Mouse (Mus musculus) heart, postnatal 0 days (tissue): ENCODE data around the gene Aftph. TPM values are rescaled to one million over a fixed set of nuclear protein-coding genes. Genes with fewer than 3 reads are reported as not detected.

ENCODE experiments used
- ATAC-seq: fragments of 200-750 bp; cut with Nextera tagmentation; 2 replicates; pipeline ENCODE4 v1.8.0; 2017; ENCODE audit warnings: low read depth, moderate number of reproducible peaks, moderate library complexity; ENCODE audit not compliant: insufficient read depth
- DNase-seq: peaks from one replicate; pipeline ENCODE4 v3.0.0-alpha.2; 2016; ENCODE audit warnings: low spot score
- H3K27ac ChIP-seq: fragments of 300-500 bp; sonication (generic); 2 replicates; pipeline ENCODE4 v1.5.1; 2014; ENCODE audit warnings: low read depth, mild to moderate bottlenecking
- H3K27me3 ChIP-seq: fragments of 300-500 bp; sonication (generic); 2 replicates; pipeline ENCODE4 v1.6.1; 2014; ENCODE audit warnings: low read length, mixed read lengths; ENCODE audit not compliant: control insufficient read depth, insufficient read depth
- H3K36me3 ChIP-seq: fragments of 300-500 bp; sonication (generic); replicated peaks from 2 replicates; pipeline ENCODE4 v1.6.1; 2014; ENCODE audit warnings: low read length, mixed read lengths; ENCODE audit not compliant: control insufficient read depth, insufficient read depth
- H3K4me1 ChIP-seq: fragments of 300-500 bp; sonication (generic); 2 replicates; pipeline ENCODE4 v1.6.1; 2014; ENCODE audit warnings: antibody characterized with exemption; ENCODE audit not compliant: control insufficient read depth, insufficient read depth
- H3K4me2 ChIP-seq: fragments of 300-500 bp; sonication (generic); 2 replicates; pipeline ENCODE4 v1.6.1; 2014; ENCODE audit warnings: low read depth, mild to moderate bottlenecking, low read length, moderate library complexity
- H3K4me3 ChIP-seq: fragments of 300-500 bp; sonication (generic); 2 replicates; pipeline ENCODE4 v1.5.1; 2014; ENCODE audit warnings: low read depth, low read length
- H3K9ac ChIP-seq: fragments of 300-500 bp; sonication (generic); replicated peaks from 2 replicates; pipeline ENCODE4 v1.6.1; 2014; ENCODE audit warnings: low read depth, low read length, mixed read lengths
- H3K9me3 ChIP-seq: fragments of 300-500 bp; sonication (generic); replicated peaks from 2 replicates; pipeline ENCODE4 v1.6.1; 2016; ENCODE audit warnings: low read length; ENCODE audit not compliant: control insufficient read depth
- CTCF ChIP-seq: IDR thresholded peaks from 2 replicates; pipeline ENCODE4 v1.5.1; 2016; ENCODE audit warnings: antibody characterized with exemption, control low read depth, low read depth
- EP300 ChIP-seq: IDR thresholded peaks from 2 replicates; pipeline ENCODE4 v1.6.1; 2016; ENCODE audit warnings: antibody characterized with exemption, low read depth
- WGBS: fragments of 180-500 bp; shearing (Covaris S2); extraction: QIAGEN DNeasy Blood & Tissue Kit; methylation state at CpG from one replicate; pipeline ENCODE4 v1.1.7; 2014; 5-methylcytosine and 5-hydroxymethylcytosine counted together
- polyA plus RNA-seq: library from polyadenylated mRNA; unstranded; fragments of >200 nt; fragmentation: Nextera tagmentation; extraction: Ambion mirVana; gene quantifications from 2 replicates; pipeline ENCODE4 v1.2.1, GENCODE M21; 2015
- total RNA-seq: library from RNA; depleted of rRNA; stranded (reverse); fragments of >200 nt; gene quantifications from 2 replicates; pipeline ENCODE4 v1.2.3, GENCODE M21; 2014; ENCODE audit warnings: low replicate concordance

The Aftph gene
- total and polyA plus RNA-seq, 2 experiments from 2014 or later: 7.8 to 21.7 TPM

DNA sequence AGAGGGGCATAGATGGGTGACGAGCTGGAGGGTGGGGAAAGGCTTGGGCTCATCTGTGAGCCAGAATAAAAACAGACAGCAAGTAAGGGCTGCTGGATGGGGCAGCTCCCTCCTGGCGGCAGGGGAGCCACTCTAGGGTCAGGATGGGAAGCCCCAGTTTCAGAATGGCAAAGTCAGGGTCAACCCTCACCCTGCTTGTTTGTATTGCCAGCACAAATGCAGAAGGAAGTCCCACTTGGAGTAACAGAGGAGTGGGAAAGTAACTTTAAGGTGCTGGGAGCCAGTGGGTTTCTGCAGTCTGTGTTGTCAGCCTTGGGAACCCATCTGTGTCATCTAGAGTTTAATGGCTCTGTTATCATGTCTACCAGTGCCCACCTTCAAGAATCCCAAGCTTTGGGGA, 62.0 kb downstream of the Aftph start:
- DNase-seq: no peak
- Histone ChIP-seq H3K27me3 (no peaks in the 10 kb centered on the region), H3K36me3 (peaks cover 4% of the 10 kb centered on the region; the same call in 1 of the 2 replicates), H3K4me1 (no peaks in the 10 kb centered on the region), H3K4me3 (no peak overlapping the region), H3K27ac (no peak overlapping the region), H3K9me3 (no peaks in the 10 kb centered on the region), H3K9ac (no peak overlapping the region), H3K4me2 (no peak overlapping the region)
- WGBS: 71% methylated on average over 2 of the region's 2 CpGs
- no peak for TF ChIP-seq EP300
- no peak for TF ChIP-seq CTCF
- no peak for ATAC-seq

GRCm38 (mm10) chr11:20672513-20672912, 68.9 kb downstream of the Aftph start:
- 61% methylated on average over 6 of the region's 6 CpGs for WGBS
- no peak overlapping the region for H3K4me2 ChIP-seq
- DNase-seq (no peak), ATAC-seq (no peak)
- no peak for TF ChIP-seq EP300
- no peak for TF ChIP-seq CTCF
- H3K36me3 ChIP-seq: no peaks in the 10 kb centered on the region
- no peak overlapping the region for H3K27ac ChIP-seq
- no peaks in the 10 kb centered on the region for H3K27me3 ChIP-seq
- no peak overlapping the region for H3K9ac ChIP-seq
- no peaks in the 10 kb centered on the region for H3K9me3 ChIP-seq
- H3K4me1 ChIP-seq: no peaks in the 10 kb centered on the region
- no peak overlapping the region for H3K4me3 ChIP-seq

DNA sequence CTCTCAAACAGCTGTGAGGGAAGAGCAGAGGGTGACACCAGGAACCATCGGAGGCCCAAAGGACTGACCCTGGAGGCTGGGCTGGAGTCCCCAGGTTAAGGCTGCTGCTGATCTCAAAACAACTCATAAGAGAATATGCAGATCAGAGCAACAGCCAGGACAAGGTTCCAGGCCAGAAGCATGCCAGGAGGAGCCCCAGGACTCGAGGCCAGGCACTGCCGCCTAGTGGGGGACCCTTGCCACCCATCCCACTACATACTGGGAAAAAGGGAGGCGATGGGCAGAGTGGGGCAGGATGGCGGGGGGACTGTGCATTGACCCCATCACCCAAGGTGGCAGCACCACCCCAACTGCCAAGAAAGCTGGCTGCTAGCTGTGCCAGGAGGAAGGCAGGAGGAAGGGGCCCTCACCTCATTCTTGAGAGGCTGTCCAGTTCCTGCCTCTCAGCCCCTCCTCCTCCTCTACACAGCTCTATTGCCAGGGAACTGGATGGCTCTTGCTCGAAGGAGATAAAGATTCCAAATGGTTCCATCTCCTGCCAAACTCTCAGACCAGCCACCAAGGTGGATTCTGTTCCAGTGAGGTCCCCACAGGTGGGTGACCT, 69.5 kb downstream of the Aftph start:
- H3K36me3 ChIP-seq: no peaks in the 10 kb centered on the region
- H3K4me2 ChIP-seq: no peak overlapping the region
- WGBS: 43% methylated on average over 6 of the region's 6 CpGs
- H3K9ac ChIP-seq: no peak overlapping the region
- TF ChIP-seq CTCF (peak; percentile 53), EP300 (no peak)
- no peaks in the 10 kb centered on the region for H3K9me3 ChIP-seq
- no peaks in the 10 kb centered on the region for H3K4me1 ChIP-seq
- no peak overlapping the region for H3K4me3 ChIP-seq
- no peak overlapping the region for H3K27ac ChIP-seq
- DNase-seq (peak; percentile 26), ATAC-seq (no peak)
- no peaks in the 10 kb centered on the region for H3K27me3 ChIP-seq

GRCm38 (mm10) chr11:20664878-20665277, 76.5 kb downstream of the Aftph start:
- Histone ChIP-seq H3K4me1 (no peaks in the 10 kb centered on the region), H3K4me2 (no peak overlapping the region), H3K9ac (no peak overlapping the region), H3K4me3 (no peak overlapping the region), H3K27me3 (no peaks in the 10 kb centered on the region), H3K27ac (no peak overlapping the region), H3K36me3 (no peaks in the 10 kb centered on the region), H3K9me3 (no peaks in the 10 kb centered on the region)
- TF ChIP-seq EP300 (no peak), CTCF (no peak)
- DNase-seq (no peak), ATAC-seq (no peak)
- WGBS: 72% methylated on average over 9 of the region's 9 CpGs

DNA sequence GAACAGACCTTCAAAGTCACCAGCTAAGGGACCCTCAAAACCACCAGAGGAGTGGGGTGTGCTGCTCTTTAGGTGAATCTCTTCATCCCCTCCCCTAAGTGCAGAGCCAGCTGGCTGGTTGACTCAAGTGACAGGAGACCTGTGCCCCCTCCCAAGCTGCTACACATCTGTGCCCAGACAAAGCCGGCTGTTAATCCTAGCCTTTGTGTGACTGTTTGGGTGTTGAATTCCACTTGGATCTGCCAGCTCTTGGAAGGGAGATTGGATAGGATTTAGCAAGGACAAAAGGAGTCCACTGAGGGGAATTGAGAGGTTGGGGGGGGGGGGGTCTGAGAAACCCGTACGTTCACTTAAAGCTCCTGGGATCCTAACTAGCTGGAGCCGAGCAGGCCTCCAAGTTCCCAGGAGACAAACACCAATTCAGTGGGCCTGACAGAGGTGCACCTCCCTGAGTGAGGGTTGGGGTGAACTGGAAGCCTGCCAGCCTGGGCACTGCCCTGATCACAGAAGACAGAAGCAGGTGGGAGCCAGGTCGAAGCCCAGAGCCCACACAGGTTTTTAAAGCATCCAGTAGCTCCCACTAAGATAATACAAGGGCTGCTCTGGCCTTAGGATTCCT, 77.7 kb downstream of the Aftph start:
- no peak overlapping the region for H3K9ac ChIP-seq
- no peak overlapping the region for H3K4me3 ChIP-seq
- H3K4me2 ChIP-seq: no peak overlapping the region
- H3K36me3 ChIP-seq: no peaks in the 10 kb centered on the region
- no peaks in the 10 kb centered on the region for H3K27me3 ChIP-seq
- H3K9me3 ChIP-seq: no peaks in the 10 kb centered on the region
- ATAC-seq: no peak
- 59% methylated on average over 5 of the region's 5 CpGs for WGBS
- DNase-seq: no peak
- no peaks in the 10 kb centered on the region for H3K4me1 ChIP-seq
- no peak overlapping the region for H3K27ac ChIP-seq
- no peak for TF ChIP-seq CTCF
- TF ChIP-seq EP300: no peak

DNA sequence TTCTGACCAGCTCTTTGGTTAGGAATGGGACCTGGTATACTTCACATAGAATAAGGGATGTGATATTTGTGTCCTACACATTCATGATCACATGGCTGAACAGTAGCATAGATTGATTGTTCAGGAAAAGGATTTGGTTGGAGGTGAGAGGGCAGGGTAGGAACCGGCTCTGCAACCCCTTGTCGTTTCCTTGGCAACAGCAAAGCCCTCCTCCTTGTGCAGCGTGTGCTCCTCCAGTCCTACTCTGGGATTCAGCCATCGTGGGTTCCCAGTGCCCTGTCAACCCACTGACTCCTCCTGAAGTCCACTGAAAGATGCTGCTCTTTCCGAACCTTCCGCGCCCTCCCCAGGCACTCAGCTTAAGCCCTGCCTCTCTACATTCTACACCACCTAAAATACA, 78.6 kb downstream of the Aftph start:
- Histone ChIP-seq H3K4me3 (no peak overlapping the region), H3K4me1 (no peaks in the 10 kb centered on the region), H3K27ac (no peak overlapping the region), H3K9me3 (no peaks in the 10 kb centered on the region), H3K4me2 (no peak overlapping the region), H3K36me3 (no peaks in the 10 kb centered on the region), H3K27me3 (no peaks in the 10 kb centered on the region), H3K9ac (no peak overlapping the region)
- TF ChIP-seq CTCF: no peak
- TF ChIP-seq EP300: no peak
- ATAC-seq (no peak), DNase-seq (no peak)
- 74% methylated on average over 7 of the region's 7 CpGs for WGBS
